Mouse (Mus musculus) hindbrain, embryonic 13.5 days (tissue): ENCODE results near the gene Glyctk. TPM values are rescaled to one million over a fixed set of nuclear protein-coding genes. Genes with fewer than 3 reads are reported as not detected.
A peak's percentile ranks its signal among the peaks of the same experiment; 100 is the strongest.

Experiments used
- ATAC-seq: fragments of 200-750 bp; cut with Nextera tagmentation; 2 replicates; pipeline ENCODE4 v1.8.0; 2017; ENCODE audit warnings: moderate TSS enrichment; ENCODE audit not compliant: low FRiP score
- H3K27ac ChIP-seq: fragments of 300-500 bp; sonication (generic); 2 replicates; pipeline ENCODE4 v1.5.1; 2015; ENCODE audit warnings: inconsistent platforms, mild to moderate bottlenecking, moderate library complexity
- H3K27me3 ChIP-seq: fragments of 300-500 bp; sonication (generic); 2 replicates; pipeline ENCODE4 v1.6.1; 2015; ENCODE audit warnings: mild to moderate bottlenecking, inconsistent platforms
- H3K36me3 ChIP-seq: fragments of 300-500 bp; sonication (generic); 2 replicates; pipeline ENCODE4 v1.6.1; 2015; ENCODE audit warnings: mild to moderate bottlenecking, inconsistent platforms
- H3K4me1 ChIP-seq: fragments of 300-500 bp; sonication (generic); replicated peaks from 2 replicates; pipeline ENCODE4 v1.6.1; 2015; ENCODE audit warnings: inconsistent platforms
- H3K4me2 ChIP-seq: fragments of 300-500 bp; sonication (generic); 2 replicates; pipeline ENCODE4 v1.6.1; 2015; ENCODE audit warnings: inconsistent platforms, mild to moderate bottlenecking, moderate library complexity
- H3K4me3 ChIP-seq: fragments of 300-500 bp; sonication (generic); 2 replicates; pipeline ENCODE4 v1.5.1; 2015; ENCODE audit warnings: mild to moderate bottlenecking, inconsistent platforms
- H3K9ac ChIP-seq: fragments of 300-500 bp; sonication (generic); 2 replicates; pipeline ENCODE4 v1.6.1; 2015; ENCODE audit warnings: mild to moderate bottlenecking, inconsistent platforms
- H3K9me3 ChIP-seq: fragments of 300-500 bp; sonication (generic); 2 replicates; pipeline ENCODE4 v1.6.1; 2016; ENCODE audit warnings: inconsistent platforms
- WGBS: fragments of 180-500 bp; shearing (Covaris S2); methylation state at CpG from one replicate; pipeline ENCODE4 v1.1.7; 2015; 5-methylcytosine and 5-hydroxymethylcytosine counted together
- polyA plus RNA-seq: library from polyadenylated mRNA; unstranded; fragments of >200 nt; fragmentation: Nextera tagmentation; extraction: Ambion mirVana; gene quantifications from 2 replicates; pipeline ENCODE4 v1.2.1, GENCODE M21; 2015

The Glyctk gene
- polyA plus RNA-seq, 1 experiment from 2014 or later = 5.7 TPM

GRCm38 (mm10) chr9:106137671-106138216 is 20.2 kb downstream of the Glyctk start:
- Histone ChIP-seq H3K9ac (no peak overlapping the region), H3K27me3 (no peaks in the 10 kb centered on the region), H3K4me3 (no peak overlapping the region), H3K4me2 (no peak overlapping the region), H3K4me1 (peaks cover 31% of the 10 kb centered on the region), H3K36me3 (no peaks in the 10 kb centered on the region), H3K9me3 (no peaks in the 10 kb centered on the region), H3K27ac (no peak overlapping the region)
- ATAC-seq = no peak
- WGBS = 38% methylated on average over 10 of the region's 10 CpGs

GRCm38 (mm10) chr9:106130250-106130649 is 27.7 kb downstream of the Glyctk start:
- no peak overlapping the region for H3K27ac ChIP-seq
- no peaks in the 10 kb centered on the region for H3K9me3 ChIP-seq
- no peak overlapping the region for H3K9ac ChIP-seq
- no peak overlapping the region for H3K4me3 ChIP-seq
- no peaks in the 10 kb centered on the region for H3K27me3 ChIP-seq
- no peak for ATAC-seq
- no peaks in the 10 kb centered on the region for H3K36me3 ChIP-seq
- peaks cover 23% of the 10 kb centered on the region for H3K4me1 ChIP-seq
- H3K4me2 ChIP-seq = no peak overlapping the region
- 87% methylated on average over 7 of the region's 7 CpGs for WGBS

GRCm38 (mm10) chr9:106129072-106129471 is 28.9 kb downstream of the Glyctk start:
- Histone ChIP-seq H3K36me3 (no peaks in the 10 kb centered on the region), H3K27me3 (no peaks in the 10 kb centered on the region), H3K9ac (no peak overlapping the region), H3K4me1 (peaks cover 23% of the 10 kb centered on the region), H3K4me3 (no peak overlapping the region), H3K4me2 (no peak overlapping the region), H3K9me3 (no peaks in the 10 kb centered on the region), H3K27ac (no peak overlapping the region)
- 88% methylated on average over 2 of the region's 2 CpGs for WGBS
- no peak for ATAC-seq

GRCm38 (mm10) chr9:106126786-106127251 is 31.1 kb downstream of the Glyctk start:
- Histone ChIP-seq H3K36me3 (no peaks in the 10 kb centered on the region), H3K27me3 (no peaks in the 10 kb centered on the region), H3K4me1 (peaks cover 23% of the 10 kb centered on the region), H3K9me3 (no peaks in the 10 kb centered on the region), H3K27ac (peak overlapping the region; percentile 93), H3K4me2 (no peak overlapping the region), H3K4me3 (no peak overlapping the region), H3K9ac (peak overlapping the region; percentile 3; the same call in 1 of the 2 replicates)
- WGBS = 8% methylated on average over 2 of the region's 2 CpGs
- ATAC-seq = peak; percentile 94

GRCm38 (mm10) chr9:106123599-106123998 is 34.3 kb downstream of the Glyctk start:
- H3K27ac ChIP-seq = no peak overlapping the region
- H3K4me2 ChIP-seq = no peak overlapping the region
- no peaks in the 10 kb centered on the region for H3K27me3 ChIP-seq
- no peaks in the 10 kb centered on the region for H3K9me3 ChIP-seq
- H3K9ac ChIP-seq = no peak overlapping the region
- peaks cover 27% of the 10 kb centered on the region for H3K4me1 ChIP-seq
- no peak overlapping the region for H3K4me3 ChIP-seq
- WGBS = 46% methylated on average over 4 of the region's 4 CpGs
- no peaks in the 10 kb centered on the region for H3K36me3 ChIP-seq
- no peak for ATAC-seq

GRCm38 (mm10) chr9:106119075-106119474 is 38.9 kb downstream of the Glyctk start:
- Histone ChIP-seq H3K9me3 (no peaks in the 10 kb centered on the region), H3K9ac (no peak overlapping the region), H3K36me3 (no peaks in the 10 kb centered on the region), H3K4me2 (no peak overlapping the region), H3K4me3 (no peak overlapping the region), H3K4me1 (peaks cover 13% of the 10 kb centered on the region), H3K27me3 (no peaks in the 10 kb centered on the region), H3K27ac (no peak overlapping the region)
- no peak for ATAC-seq
- 37% methylated on average over 9 of the region's 9 CpGs for WGBS

GRCm38 (mm10) chr9:106115801-106116424 is 42.0 kb downstream of the Glyctk start:
- H3K9me3 ChIP-seq = 0 out of 2 replicates have a peak, but pooled peaks cover 2% of the 10 kb centered on the region
- H3K9ac ChIP-seq = no peak overlapping the region; the same call in 1 of the 2 replicates
- H3K27me3 ChIP-seq = 0 out of 2 replicates have a peak, but pooled peaks cover 3% of the 10 kb centered on the region
- peak overlapping the region; percentile 41 for H3K4me2 ChIP-seq
- ATAC-seq = 0 out of 2 replicates have a peak, but pooled peaks have one; percentile 66
- H3K36me3 ChIP-seq = no peaks in the 10 kb centered on the region
- WGBS = 25% methylated on average over 13 of the region's 13 CpGs
- H3K4me1 ChIP-seq = peaks cover 13% of the 10 kb centered on the region
- peak overlapping the region; percentile 49; the same call in 1 of the 2 replicates for H3K27ac ChIP-seq
- peak overlapping the region; percentile 2; the same call in 1 of the 2 replicates for H3K4me3 ChIP-seq

- Histone ChIP-seq H3K4me2 (no peak overlapping the region), H3K9ac (no peak overlapping the region), H3K9me3 (0 out of 2 replicates have a peak, but pooled peaks cover 6% of the 10 kb centered on the region), H3K27me3 (0 out of 2 replicates have a peak, but pooled peaks cover 3% of the 10 kb centered on the region), H3K27ac (no peak overlapping the region), H3K4me3 (no peak overlapping the region), H3K36me3 (no peaks in the 10 kb centered on the region), H3K4me1 (peaks cover 9% of the 10 kb centered on the region)
- 28% methylated on average over 10 of the region's 10 CpGs for WGBS
- no peak for ATAC-seq
Observed at GRCm38 (mm10) chr9:106112770-106113423, 45.0 kb downstream of the Glyctk start.

- H3K4me2 ChIP-seq = no peak overlapping the region
- H3K36me3 ChIP-seq = no peaks in the 10 kb centered on the region
- no peak overlapping the region for H3K4me3 ChIP-seq
- WGBS = 87% methylated on average over 9 of the region's 9 CpGs
- 0 out of 2 replicates have a peak, but pooled peaks cover 6% of the 10 kb centered on the region for H3K9me3 ChIP-seq
- no peak for ATAC-seq
- no peaks in the 10 kb centered on the region for H3K4me1 ChIP-seq
- no peaks in the 10 kb centered on the region for H3K27me3 ChIP-seq
- no peak overlapping the region for H3K9ac ChIP-seq
- H3K27ac ChIP-seq = no peak overlapping the region
Observed at GRCm38 (mm10) chr9:106106241-106106640, 51.7 kb downstream of the Glyctk start.

GRCm38 (mm10) chr9:106104401-106104800 is 53.5 kb downstream of the Glyctk start:
- H3K4me2 ChIP-seq = no peak overlapping the region
- ATAC-seq = no peak
- H3K9me3 ChIP-seq = no peaks in the 10 kb centered on the region
- H3K27ac ChIP-seq = no peak overlapping the region
- no peak overlapping the region for H3K9ac ChIP-seq
- no peaks in the 10 kb centered on the region for H3K4me1 ChIP-seq
- H3K4me3 ChIP-seq = no peak overlapping the region
- WGBS = 65% methylated on average over 7 of the region's 7 CpGs
- no peaks in the 10 kb centered on the region for H3K36me3 ChIP-seq
- no peaks in the 10 kb centered on the region for H3K27me3 ChIP-seq
